Mouse (Mus musculus): ENCODE data around the gene Acer3. TPM values are rescaled to one million over a fixed set of nuclear protein-coding genes. Genes with fewer than 3 reads are reported as not detected.
"Not testable (repeated sequence)": the region's sequence is repeated elsewhere in the genome, so short reads cannot be mapped to it uniquely, and the experiment has no call there.

Gene Acer3
- polyA plus RNA-seq, 1 experiment: 6.2 TPM

DNA sequence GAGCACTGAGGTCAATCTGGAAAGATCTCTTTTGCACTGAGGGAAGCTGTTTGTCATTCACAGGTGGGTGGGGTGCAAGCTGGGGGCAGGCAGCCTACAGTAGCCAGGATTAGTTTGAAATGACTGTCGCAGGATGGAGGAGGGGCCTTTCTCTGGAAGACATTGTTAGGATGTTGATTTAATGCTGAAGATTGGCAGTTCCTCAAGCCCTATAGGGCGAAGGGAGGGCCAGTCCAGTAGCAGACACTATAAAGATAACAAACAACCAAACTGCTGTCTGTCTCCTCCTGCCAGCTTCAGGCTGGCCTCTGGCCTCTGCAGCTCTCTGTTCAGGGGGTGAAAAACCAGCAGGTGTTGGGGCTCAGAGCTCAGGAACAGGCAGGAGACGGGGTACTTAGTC lies 131.3 kb downstream of the Acer3 start:
- no peak overlapping the region for H3K4me3 ChIP-seq (ENCODE audit: extremely low read depth, insufficient read depth, insufficient read length)
- WGBS: 70% methylated on average over 3 of the region's 3 CpGs
- H3K4me1 ChIP-seq (ENCODE audit: control insufficient read depth, insufficient read depth, insufficient read length): peaks cover 11% of the 10 kb centered on the region
- peaks cover 13% of the 10 kb centered on the region for H3K27me3 ChIP-seq (ENCODE audit: control insufficient read depth, insufficient read depth, low read length)
- H3K36me3 ChIP-seq (ENCODE audit: control insufficient read depth, insufficient read depth, low read length): no peaks in the 10 kb centered on the region
- no peak for TF ChIP-seq POLR2A (IDR thresholded peaks at IDR 0.05; ENCODE audit: low read depth, low read length)
- no peak for TF ChIP-seq CTCF (IDR thresholded peaks at IDR 0.05; ENCODE audit: extremely low read depth, insufficient read depth, insufficient read length, insufficient replicate concordance)
- no peak overlapping the region for H3K27ac ChIP-seq (ENCODE audit: insufficient read depth, low read length)
- DNase-seq (ENCODE audit: low read depth in 1 of 2, low spot score in 2 of 2): no peak

DNA sequence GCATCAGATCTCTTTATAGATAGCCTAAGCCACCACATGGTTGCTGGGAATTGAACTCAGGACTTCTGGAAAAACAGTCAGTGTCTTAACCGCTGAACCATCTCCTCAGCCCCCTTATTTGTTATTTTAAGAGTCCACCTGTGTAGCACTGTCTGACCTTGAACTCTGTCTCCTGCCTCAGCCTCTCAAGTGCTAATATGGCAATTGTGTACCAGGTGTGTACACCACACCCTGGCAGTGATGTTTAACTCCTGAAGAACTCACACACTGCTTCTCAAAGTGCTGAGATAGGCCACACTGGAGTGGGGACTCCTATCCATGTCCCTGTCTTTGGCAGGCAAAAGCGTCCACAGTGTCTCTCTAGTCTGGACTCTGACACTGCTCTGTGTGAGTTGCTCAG lies 132.3 kb downstream of the Acer3 start:
- 87% methylated on average over 2 of the region's 2 CpGs for WGBS
- Histone ChIP-seq H3K36me3 (ENCODE audit: control insufficient read depth, insufficient read depth, low read length) (no peaks in the 10 kb centered on the region), H3K4me1 (ENCODE audit: control insufficient read depth, insufficient read depth, insufficient read length) (peaks cover 3% of the 10 kb centered on the region), H3K27ac (ENCODE audit: insufficient read depth, low read length) (no peak overlapping the region), H3K27me3 (ENCODE audit: control insufficient read depth, insufficient read depth, low read length) (peaks cover 3% of the 10 kb centered on the region), H3K4me3 (ENCODE audit: extremely low read depth, insufficient read depth, insufficient read length) (no peak overlapping the region)
- DNase-seq (ENCODE audit: low read depth in 1 of 2, low spot score in 2 of 2): no peak
- no peak for TF ChIP-seq CTCF (IDR thresholded peaks at IDR 0.05; ENCODE audit: extremely low read depth, insufficient read depth, insufficient read length, insufficient replicate concordance)

DNA sequence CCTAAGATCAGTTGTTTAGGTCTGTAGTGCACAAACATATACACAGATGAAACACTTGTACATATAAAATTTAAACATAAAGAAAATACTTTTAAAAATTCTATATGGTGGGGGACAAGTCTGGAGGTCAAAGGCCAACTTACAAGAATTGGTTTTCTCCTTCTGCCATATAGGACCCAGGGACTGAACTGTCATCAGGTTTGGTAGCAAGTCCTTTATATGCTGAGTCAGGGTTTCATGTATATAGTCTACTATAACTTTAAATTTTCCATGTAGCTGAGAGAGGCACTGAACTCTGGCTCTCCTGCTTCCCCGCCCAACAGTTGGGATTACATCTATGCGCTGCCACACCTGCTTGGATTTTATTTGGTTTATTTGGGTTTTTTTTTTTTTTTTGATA lies 132.8 kb downstream of the Acer3 start:
- H3K4me1 ChIP-seq (ENCODE audit: control insufficient read depth, insufficient read depth, insufficient read length): no peaks in the 10 kb centered on the region
- H3K36me3 ChIP-seq (ENCODE audit: control insufficient read depth, insufficient read depth, low read length): no peaks in the 10 kb centered on the region
- H3K27ac ChIP-seq (ENCODE audit: insufficient read depth, low read length): no peak overlapping the region
- TF ChIP-seq CTCF (IDR thresholded peaks at IDR 0.05; ENCODE audit: extremely low read depth, insufficient read depth, insufficient read length, insufficient replicate concordance) (no peak), POLR2A (IDR thresholded peaks at IDR 0.05; ENCODE audit: low read depth, low read length) (no peak)
- DNase-seq (ENCODE audit: low read depth in 1 of 2, low spot score in 2 of 2): no peak
- peaks cover 2% of the 10 kb centered on the region; the same call in 1 of the 2 replicates for H3K27me3 ChIP-seq (ENCODE audit: control insufficient read depth, insufficient read depth, low read length)
- no peak overlapping the region for H3K4me3 ChIP-seq (ENCODE audit: extremely low read depth, insufficient read depth, insufficient read length)
- 96% methylated on average over 2 of the region's 2 CpGs for WGBS

DNA sequence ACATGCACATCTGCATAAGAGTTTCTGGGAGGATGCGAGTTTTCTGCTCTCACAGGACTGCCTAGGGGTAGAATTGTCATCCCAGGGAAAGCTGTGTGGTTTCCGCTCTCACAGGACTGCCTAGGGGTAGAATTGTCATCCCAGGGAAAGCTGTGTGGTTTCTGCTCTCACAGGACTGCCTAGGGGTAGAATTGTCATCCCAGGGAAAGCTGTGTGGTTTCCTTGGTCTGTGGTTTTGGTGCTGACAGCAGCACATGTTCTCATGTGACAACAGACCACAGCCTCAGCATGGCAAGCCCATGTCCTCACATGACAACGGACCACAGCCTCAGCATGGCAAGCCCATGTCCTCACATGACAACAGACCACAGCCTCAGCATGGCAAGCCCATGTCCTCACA lies 133.7 kb downstream of the Acer3 start:
- not testable (repeated sequence) for H3K27ac ChIP-seq (ENCODE audit: insufficient read depth, low read length); DNase-seq (ENCODE audit: low read depth in 1 of 2, low spot score in 2 of 2); H3K27me3 ChIP-seq (ENCODE audit: control insufficient read depth, insufficient read depth, low read length); H3K36me3 ChIP-seq (ENCODE audit: control insufficient read depth, insufficient read depth, low read length); H3K4me3 ChIP-seq (ENCODE audit: extremely low read depth, insufficient read depth, insufficient read length); H3K4me1 ChIP-seq (ENCODE audit: control insufficient read depth, insufficient read depth, insufficient read length)
- 41% methylated on average over 3 of the region's 3 CpGs for whole genome bisulfite sequencing

DNA sequence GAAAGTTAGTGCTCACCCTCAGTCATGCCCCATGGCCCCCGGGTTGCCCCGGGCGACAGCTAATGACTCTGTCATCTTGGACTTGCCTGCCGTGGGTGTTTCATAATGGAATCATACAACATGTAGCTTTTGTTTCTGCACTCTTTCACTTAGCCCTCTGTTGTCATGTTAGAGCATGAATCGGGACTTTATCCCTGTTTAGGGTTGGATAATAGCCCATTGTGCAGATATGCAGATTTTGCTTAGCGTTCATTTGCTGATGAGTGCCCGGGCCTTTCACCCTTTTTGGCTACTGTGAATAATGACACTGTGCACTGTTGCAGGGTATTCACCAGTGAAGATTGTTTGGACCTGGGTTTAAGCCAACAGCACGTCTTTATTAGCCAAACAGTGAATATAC lies 134.4 kb downstream of the Acer3 start:
- no peaks in the 10 kb centered on the region for H3K4me1 ChIP-seq (ENCODE audit: control insufficient read depth, insufficient read depth, insufficient read length)
- TF ChIP-seq CTCF (IDR thresholded peaks at IDR 0.05; ENCODE audit: extremely low read depth, insufficient read depth, insufficient read length, insufficient replicate concordance) (no peak), POLR2A (IDR thresholded peaks at IDR 0.05; ENCODE audit: low read depth, low read length) (no peak)

DNA sequence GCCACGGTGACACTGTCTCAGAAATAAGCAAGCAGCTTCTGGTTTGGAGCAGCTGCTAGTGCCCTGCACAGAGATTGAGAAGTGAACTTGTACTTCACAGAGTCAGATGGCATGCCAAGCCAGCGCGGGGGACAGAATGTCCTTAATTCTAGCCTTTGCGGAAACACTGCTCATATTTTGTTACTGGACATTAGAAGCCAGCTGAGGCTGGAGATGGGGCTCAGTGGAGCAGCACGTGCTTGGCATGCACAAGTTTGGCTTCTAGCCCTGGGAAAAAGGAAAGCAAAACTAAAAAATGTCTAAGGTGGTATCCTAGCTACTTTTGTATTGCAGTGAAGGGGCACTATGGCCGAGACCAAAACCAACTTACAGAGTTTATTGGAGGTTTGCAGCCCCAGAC lies 135.7 kb downstream of the Acer3 start:
- TF ChIP-seq POLR2A (IDR thresholded peaks at IDR 0.05; ENCODE audit: low read depth, low read length) (no peak), CTCF (IDR thresholded peaks at IDR 0.05; ENCODE audit: extremely low read depth, insufficient read depth, insufficient read length, insufficient replicate concordance) (no peak)
- no peak for DNase-seq (ENCODE audit: low read depth in 1 of 2, low spot score in 2 of 2)
- Histone ChIP-seq H3K4me1 (ENCODE audit: control insufficient read depth, insufficient read depth, insufficient read length) (no peaks in the 10 kb centered on the region), H3K27ac (ENCODE audit: insufficient read depth, low read length) (no peak overlapping the region), H3K36me3 (ENCODE audit: control insufficient read depth, insufficient read depth, low read length) (no peaks in the 10 kb centered on the region), H3K27me3 (ENCODE audit: control insufficient read depth, insufficient read depth, low read length) (no peaks in the 10 kb centered on the region), H3K4me3 (ENCODE audit: extremely low read depth, insufficient read depth, insufficient read length) (no peak overlapping the region)
- WGBS: 58% methylated on average over 6 of the region's 6 CpGs

More for the DNA sequence above, 134.4 kb downstream of the Acer3 start:
- H3K27me3 ChIP-seq (ENCODE audit: control insufficient read depth, insufficient read depth, low read length): no peaks in the 10 kb centered on the region
- H3K27ac ChIP-seq (ENCODE audit: insufficient read depth, low read length): no peak overlapping the region
- H3K4me3 ChIP-seq (ENCODE audit: extremely low read depth, insufficient read depth, insufficient read length): no peak overlapping the region
- DNase-seq (ENCODE audit: low read depth in 1 of 2, low spot score in 2 of 2): no peak
- 86% methylated on average over 8 of the region's 8 CpGs for WGBS
- no peaks in the 10 kb centered on the region for H3K36me3 ChIP-seq (ENCODE audit: control insufficient read depth, insufficient read depth, low read length)

DNA sequence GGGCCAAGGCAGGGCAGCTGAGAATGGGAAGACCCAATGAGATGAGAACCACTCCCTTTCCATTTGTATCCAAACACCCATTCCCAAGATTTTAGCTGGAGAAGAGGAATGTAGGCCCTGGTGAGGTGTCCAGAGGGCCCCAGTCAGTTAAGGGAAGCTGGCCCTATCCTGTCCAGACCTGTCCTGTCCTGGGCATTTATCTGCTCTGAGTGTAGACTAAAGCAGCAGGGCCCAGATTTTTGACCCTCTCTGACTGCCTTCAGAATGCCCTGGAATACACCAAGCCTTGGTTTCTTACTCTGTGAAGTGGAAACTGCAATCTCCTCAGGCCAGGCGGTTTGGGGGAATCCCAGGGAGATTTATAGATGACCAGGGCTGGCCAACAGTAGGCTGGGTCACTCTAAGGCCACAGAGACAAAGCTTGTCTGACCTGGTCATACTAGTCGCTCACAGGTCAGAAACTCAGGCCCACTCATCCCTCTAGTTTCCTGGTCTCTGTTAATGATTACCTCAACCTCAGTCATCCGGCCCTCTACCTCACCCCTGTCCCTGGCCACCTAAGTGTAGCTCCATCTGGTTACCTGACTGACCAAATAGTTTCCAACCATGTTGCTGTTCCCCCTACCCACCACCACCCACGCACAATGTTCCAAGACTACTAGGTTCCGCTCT lies 142.3 kb downstream of the Acer3 start:
- WGBS: 90% methylated on average over 5 of the region's 5 CpGs
- no peak for DNase-seq (ENCODE audit: low read depth in 1 of 2, low spot score in 2 of 2)

More for the DNA sequence above, 142.3 kb downstream of the Acer3 start:
- TF ChIP-seq POLR2A (IDR thresholded peaks at IDR 0.05; ENCODE audit: low read depth, low read length): no peak
- TF ChIP-seq CTCF (IDR thresholded peaks at IDR 0.05; ENCODE audit: extremely low read depth, insufficient read depth, insufficient read length, insufficient replicate concordance): no peak
- peaks cover 9% of the 10 kb centered on the region for H3K4me1 ChIP-seq (ENCODE audit: control insufficient read depth, insufficient read depth, insufficient read length)
- H3K27ac ChIP-seq (ENCODE audit: insufficient read depth, low read length): peak overlapping the region; percentile 61
- no peaks in the 10 kb centered on the region for H3K27me3 ChIP-seq (ENCODE audit: control insufficient read depth, insufficient read depth, low read length)
- H3K36me3 ChIP-seq (ENCODE audit: control insufficient read depth, insufficient read depth, low read length): no peaks in the 10 kb centered on the region
- peak overlapping the region; percentile 75 for H3K4me3 ChIP-seq (ENCODE audit: extremely low read depth, insufficient read depth, insufficient read length)

Data from spleen, adult 2 months (tissue).